Mouse (Mus musculus) urinary bladder, postnatal 4 days (tissue): ENCODE results near the gene Rbm3.
"Not testable (repeated sequence)": the region's sequence is repeated elsewhere in the genome, so short reads cannot be mapped to it uniquely, and the experiment has no call there.

Experiments
- DNase-seq, 2 experiments: peaks; one replicate each; pipeline ENCODE4 v3.0.0; 2021 to 2022; ENCODE audit warnings: low spot score in 2 of 2

Gene Rbm3

GRCm38 (mm10) chrX:8131393-8131792, 14.3 kb downstream of the Rbm3 start:
- DNase-seq: no peak

GRCm38 (mm10) chrX:8125235-8125634, 20.4 kb downstream of the Rbm3 start:
- no peak for DNase-seq

GRCm38 (mm10) chrX:8123821-8124470, 21.7 kb downstream of the Rbm3 start:
- DNase-seq: no peak

- DNase-seq: no peak
Measured at GRCm38 (mm10) chrX:8117264-8117663, 28.4 kb downstream of the Rbm3 start.

GRCm38 (mm10) chrX:8115275-8115674, 30.4 kb downstream of the Rbm3 start:
- no peak for DNase-seq

- no peak for DNase-seq
Measured at GRCm38 (mm10) chrX:8105019-8105418, 40.7 kb downstream of the Rbm3 start.

- no peak for DNase-seq
Measured at GRCm38 (mm10) chrX:8102213-8102668, 43.4 kb downstream of the Rbm3 start.

GRCm38 (mm10) chrX:8101017-8101416, 44.7 kb downstream of the Rbm3 start:
- DNase-seq: no peak

- no peak for DNase-seq
Measured at GRCm38 (mm10) chrX:8099435-8099834, 46.2 kb downstream of the Rbm3 start.

- peak; percentile 94 for DNase-seq
Measured at GRCm38 (mm10) chrX:8096787-8097242, 48.9 kb downstream of the Rbm3 start.

- peak; percentile 80 to 84 for DNase-seq
Measured at GRCm38 (mm10) chrX:8096068-8096786, 49.5 kb downstream of the Rbm3 start.

- DNase-seq: no peak
Measured at GRCm38 (mm10) chrX:8095546-8095945, 50.1 kb downstream of the Rbm3 start.

- not testable (repeated sequence) for DNase-seq
Measured at GRCm38 (mm10) chrX:8090954-8091347, 54.7 kb downstream of the Rbm3 start.

- no peak for DNase-seq
Measured at GRCm38 (mm10) chrX:8090346-8090953, 55.2 kb downstream of the Rbm3 start, which contains the start of gene Was. Gene Was (minus strand): TSS chrX:8090498.

GRCm38 (mm10) chrX:8089746-8090145, 55.9 kb downstream of the Rbm3 start:
- DNase-seq: no peak
